Mouse (Mus musculus): ENCODE results near the gene Fads3. TPM values are rescaled to one million over a fixed set of nuclear protein-coding genes. Genes with fewer than 3 reads are reported as not detected.

Gene Fads3
- polyA plus RNA-seq, 1 experiment from 2014 or later: 72.0 TPM

- H3K27ac ChIP-seq (ENCODE audit: low read length): peak overlapping the region; percentile 92
- H3K4me2 ChIP-seq (ENCODE audit: low read depth, low read length): no peak overlapping the region
- no peaks in the 10 kb centered on the region for H3K27me3 ChIP-seq (ENCODE audit: control insufficient read depth, insufficient read depth, low read depth, low read length)
- peaks cover 26% of the 10 kb centered on the region for H3K36me3 ChIP-seq (ENCODE audit: control insufficient read depth, insufficient read depth, low read length)
- ATAC-seq (ENCODE audit: low read depth): no peak
- no peak overlapping the region for H3K9ac ChIP-seq (ENCODE audit: low read length)
- H3K9me3 ChIP-seq (ENCODE audit: control insufficient read depth, low read length): no peaks in the 10 kb centered on the region
- H3K4me1 ChIP-seq (replicated peaks; ENCODE audit: control insufficient read depth, insufficient read depth, low read length): peaks cover 53% of the 10 kb centered on the region
- 42% methylated on average over 8 of the region's 8 CpGs for WGBS
- no peak overlapping the region for H3K4me3 ChIP-seq (ENCODE audit: low read length)
Observed at GRCm38 (mm10) chr19:10060783-10061590, 19.6 kb downstream of the Fads3 start.

GRCm38 (mm10) chr19:10061624-10062023, 20.3 kb downstream of the Fads3 start:
- Histone ChIP-seq H3K27ac (ENCODE audit: low read length) (no peak overlapping the region), H3K9ac (ENCODE audit: low read length) (no peak overlapping the region), H3K27me3 (ENCODE audit: control insufficient read depth, insufficient read depth, low read depth, low read length) (no peaks in the 10 kb centered on the region), H3K36me3 (ENCODE audit: control insufficient read depth, insufficient read depth, low read length) (peaks cover 23% of the 10 kb centered on the region), H3K4me2 (ENCODE audit: low read depth, low read length) (no peak overlapping the region), H3K9me3 (ENCODE audit: control insufficient read depth, low read length) (no peaks in the 10 kb centered on the region), H3K4me1 (replicated peaks; ENCODE audit: control insufficient read depth, insufficient read depth, low read length) (peaks cover 47% of the 10 kb centered on the region), H3K4me3 (ENCODE audit: low read length) (no peak overlapping the region)
- no peak for ATAC-seq (ENCODE audit: low read depth)
- 90% methylated on average over 2 of the region's 2 CpGs for WGBS

GRCm38 (mm10) chr19:10062292-10062691, 20.9 kb downstream of the Fads3 start:
- WGBS: 84% methylated on average over 8 of the region's 8 CpGs
- H3K9me3 ChIP-seq (ENCODE audit: control insufficient read depth, low read length): no peaks in the 10 kb centered on the region
- H3K9ac ChIP-seq (ENCODE audit: low read length): no peak overlapping the region
- H3K4me1 ChIP-seq (replicated peaks; ENCODE audit: control insufficient read depth, insufficient read depth, low read length): peaks cover 42% of the 10 kb centered on the region
- H3K4me3 ChIP-seq (ENCODE audit: low read length): no peak overlapping the region
- peaks cover 25% of the 10 kb centered on the region for H3K36me3 ChIP-seq (ENCODE audit: control insufficient read depth, insufficient read depth, low read length)
- H3K27ac ChIP-seq (ENCODE audit: low read length): no peak overlapping the region
- H3K4me2 ChIP-seq (ENCODE audit: low read depth, low read length): no peak overlapping the region
- no peak for ATAC-seq (ENCODE audit: low read depth)
- H3K27me3 ChIP-seq (ENCODE audit: control insufficient read depth, insufficient read depth, low read depth, low read length): no peaks in the 10 kb centered on the region

GRCm38 (mm10) chr19:10062862-10063261, 21.5 kb downstream of the Fads3 start:
- Histone ChIP-seq H3K9ac (ENCODE audit: low read length) (no peak overlapping the region), H3K4me2 (ENCODE audit: low read depth, low read length) (no peak overlapping the region), H3K27ac (ENCODE audit: low read length) (no peak overlapping the region), H3K9me3 (ENCODE audit: control insufficient read depth, low read length) (no peaks in the 10 kb centered on the region), H3K36me3 (ENCODE audit: control insufficient read depth, insufficient read depth, low read length) (peaks cover 23% of the 10 kb centered on the region), H3K4me3 (ENCODE audit: low read length) (no peak overlapping the region), H3K27me3 (ENCODE audit: control insufficient read depth, insufficient read depth, low read depth, low read length) (no peaks in the 10 kb centered on the region), H3K4me1 (replicated peaks; ENCODE audit: control insufficient read depth, insufficient read depth, low read length) (peaks cover 38% of the 10 kb centered on the region)
- WGBS: 87% methylated on average over 5 of the region's 5 CpGs
- no peak for ATAC-seq (ENCODE audit: low read depth)

DNA sequence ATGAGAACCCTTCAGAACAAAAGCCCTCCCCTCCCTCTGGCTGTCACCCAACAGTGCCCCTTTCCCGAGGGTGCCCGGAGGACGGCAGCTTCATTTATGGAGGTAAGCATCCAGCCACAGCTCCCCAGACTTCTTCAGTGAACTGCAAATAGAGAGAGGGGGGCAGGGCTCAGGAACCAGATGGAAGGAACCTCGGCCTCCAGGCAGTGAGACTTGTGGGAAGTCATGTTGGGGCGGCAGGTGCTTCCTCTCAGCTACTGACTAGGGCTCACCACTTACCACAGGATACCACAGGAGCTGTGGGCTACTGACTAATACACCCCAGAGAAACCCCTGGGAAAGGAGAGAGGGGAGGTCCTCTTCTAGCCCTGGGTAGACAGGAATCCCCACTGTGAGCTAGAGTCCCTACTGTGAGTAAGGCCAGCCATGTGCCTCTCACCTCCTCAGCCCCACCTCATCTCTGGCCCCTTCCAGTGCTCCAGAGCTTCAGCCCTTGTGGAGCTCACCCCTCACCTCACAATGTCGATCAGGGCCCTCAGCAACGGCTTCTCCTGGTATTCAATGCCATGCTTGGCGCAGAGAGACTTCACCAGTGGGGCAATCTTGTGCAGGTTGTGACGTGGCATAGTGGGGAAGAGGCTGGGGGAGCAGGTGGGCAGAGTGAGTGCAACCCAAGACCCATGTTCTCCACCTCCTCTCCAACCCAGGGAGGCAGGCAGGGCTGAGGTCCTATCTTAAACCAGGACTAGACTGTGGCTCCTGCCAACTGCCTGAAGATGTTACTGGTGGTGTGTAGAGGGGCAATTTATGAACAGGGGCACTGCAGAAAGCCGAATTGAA, 23.0 kb downstream of the Fads3 start:
- H3K36me3 ChIP-seq (ENCODE audit: control insufficient read depth, insufficient read depth, low read length): peaks cover 20% of the 10 kb centered on the region
- 60% methylated on average over 10 of the region's 10 CpGs for WGBS

GRCm38 (mm10) chr19:10065465-10066188, 24.3 kb downstream of the Fads3 start:
- Histone ChIP-seq H3K36me3 (ENCODE audit: control insufficient read depth, insufficient read depth, low read length) (peaks cover 31% of the 10 kb centered on the region), H3K9me3 (ENCODE audit: control insufficient read depth, low read length) (no peaks in the 10 kb centered on the region), H3K4me1 (replicated peaks; ENCODE audit: control insufficient read depth, insufficient read depth, low read length) (peaks cover 16% of the 10 kb centered on the region), H3K27ac (ENCODE audit: low read length) (no peak overlapping the region), H3K4me3 (ENCODE audit: low read length) (no peak overlapping the region), H3K4me2 (ENCODE audit: low read depth, low read length) (no peak overlapping the region), H3K9ac (ENCODE audit: low read length) (no peak overlapping the region), H3K27me3 (ENCODE audit: control insufficient read depth, insufficient read depth, low read depth, low read length) (no peaks in the 10 kb centered on the region)
- 77% methylated on average over 5 of the region's 5 CpGs for WGBS
- no peak for ATAC-seq (ENCODE audit: low read depth)

More for the DNA sequence above, 23.0 kb downstream of the Fads3 start:
- peaks cover 28% of the 10 kb centered on the region for H3K4me1 ChIP-seq (replicated peaks; ENCODE audit: control insufficient read depth, insufficient read depth, low read length)
- no peaks in the 10 kb centered on the region for H3K9me3 ChIP-seq (ENCODE audit: control insufficient read depth, low read length)
- H3K27ac ChIP-seq (ENCODE audit: low read length): peak overlapping the region; percentile 62
- ATAC-seq (ENCODE audit: low read depth): peak; percentile 29; the same call in 1 of the 2 replicates
- H3K9ac ChIP-seq (ENCODE audit: low read length): no peak overlapping the region
- no peaks in the 10 kb centered on the region for H3K27me3 ChIP-seq (ENCODE audit: control insufficient read depth, insufficient read depth, low read depth, low read length)
- H3K4me3 ChIP-seq (ENCODE audit: low read length): no peak overlapping the region
- H3K4me2 ChIP-seq (ENCODE audit: low read depth, low read length): no peak overlapping the region

DNA sequence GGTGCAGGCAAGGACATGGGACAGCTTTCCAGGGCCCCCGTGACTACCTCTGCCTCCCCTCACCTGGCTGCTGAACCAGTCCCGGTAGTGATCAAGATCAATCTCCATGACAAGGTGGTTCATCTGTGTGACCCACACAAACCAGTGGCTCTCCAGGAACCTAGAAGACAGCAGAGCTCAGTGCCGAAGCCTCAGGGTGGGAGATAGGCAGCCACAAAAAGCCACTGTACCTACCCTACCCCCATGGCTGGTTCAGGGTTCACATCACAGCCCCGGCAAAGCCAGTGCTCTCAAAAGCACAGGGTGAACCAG, 24.8 kb downstream of the Fads3 start:
- H3K4me2 ChIP-seq (ENCODE audit: low read depth, low read length): no peak overlapping the region
- no peak for ATAC-seq (ENCODE audit: low read depth)
- H3K9me3 ChIP-seq (ENCODE audit: control insufficient read depth, low read length): no peaks in the 10 kb centered on the region
- no peaks in the 10 kb centered on the region for H3K27me3 ChIP-seq (ENCODE audit: control insufficient read depth, insufficient read depth, low read depth, low read length)
- no peak overlapping the region for H3K9ac ChIP-seq (ENCODE audit: low read length)
- H3K27ac ChIP-seq (ENCODE audit: low read length): no peak overlapping the region
- no peak overlapping the region for H3K4me3 ChIP-seq (ENCODE audit: low read length)
- peaks cover 31% of the 10 kb centered on the region for H3K36me3 ChIP-seq (ENCODE audit: control insufficient read depth, insufficient read depth, low read length)
- 86% methylated on average over 4 of the region's 4 CpGs for WGBS
- H3K4me1 ChIP-seq (replicated peaks; ENCODE audit: control insufficient read depth, insufficient read depth, low read length): peaks cover 11% of the 10 kb centered on the region

DNA sequence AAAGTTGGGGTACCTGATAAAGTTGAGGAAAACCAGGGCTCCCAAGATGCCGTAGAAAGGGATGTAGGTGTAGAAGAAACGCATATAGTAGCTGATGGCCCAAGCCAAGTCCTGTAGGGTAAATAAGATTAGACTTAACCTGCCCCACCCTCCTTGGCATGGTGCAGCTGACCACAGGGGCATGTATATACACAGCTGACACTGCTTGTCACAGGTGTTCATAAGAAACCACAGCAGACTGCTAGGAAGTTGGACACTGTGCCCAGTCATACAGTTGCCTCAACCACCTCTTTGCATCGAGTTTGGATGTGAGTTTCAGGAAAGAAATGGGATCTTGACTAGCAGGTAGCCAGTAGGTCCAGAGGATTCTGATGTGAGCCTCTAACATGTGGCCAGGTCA, 25.1 kb downstream of the Fads3 start:
- Histone ChIP-seq H3K9ac (ENCODE audit: low read length) (no peak overlapping the region), H3K9me3 (ENCODE audit: control insufficient read depth, low read length) (no peaks in the 10 kb centered on the region), H3K36me3 (ENCODE audit: control insufficient read depth, insufficient read depth, low read length) (peaks cover 32% of the 10 kb centered on the region), H3K4me3 (ENCODE audit: low read length) (no peak overlapping the region), H3K4me2 (ENCODE audit: low read depth, low read length) (no peak overlapping the region), H3K27me3 (ENCODE audit: control insufficient read depth, insufficient read depth, low read depth, low read length) (no peaks in the 10 kb centered on the region), H3K4me1 (replicated peaks; ENCODE audit: control insufficient read depth, insufficient read depth, low read length) (peaks cover 7% of the 10 kb centered on the region), H3K27ac (ENCODE audit: low read length) (no peak overlapping the region)
- ATAC-seq (ENCODE audit: low read depth): no peak
- WGBS: 89% methylated on average over 3 of the region's 3 CpGs

- 67% methylated on average over 7 of the region's 7 CpGs for WGBS
- peaks cover 23% of the 10 kb centered on the region for H3K36me3 ChIP-seq (ENCODE audit: control insufficient read depth, insufficient read depth, low read length)
- H3K4me1 ChIP-seq (replicated peaks; ENCODE audit: control insufficient read depth, insufficient read depth, low read length): peaks cover 3% of the 10 kb centered on the region; the same call in 1 of the 2 replicates
- H3K9ac ChIP-seq (ENCODE audit: low read length): no peak overlapping the region
- no peaks in the 10 kb centered on the region for H3K27me3 ChIP-seq (ENCODE audit: control insufficient read depth, insufficient read depth, low read depth, low read length)
- no peaks in the 10 kb centered on the region for H3K9me3 ChIP-seq (ENCODE audit: control insufficient read depth, low read length)
- no peak overlapping the region for H3K4me2 ChIP-seq (ENCODE audit: low read depth, low read length)
- no peak overlapping the region for H3K4me3 ChIP-seq (ENCODE audit: low read length)
- ATAC-seq (ENCODE audit: low read depth): 0 out of 2 replicates have a peak, but pooled peaks have one; percentile 13
- H3K27ac ChIP-seq (ENCODE audit: low read length): no peak overlapping the region
Observed at GRCm38 (mm10) chr19:10067701-10068100, 26.3 kb downstream of the Fads3 start.

Measured in lung, embryonic 16.5 days (tissue).